Comparison of ENCODE assay signal across 8 mouse cellular contexts in the genomic region with DNA sequence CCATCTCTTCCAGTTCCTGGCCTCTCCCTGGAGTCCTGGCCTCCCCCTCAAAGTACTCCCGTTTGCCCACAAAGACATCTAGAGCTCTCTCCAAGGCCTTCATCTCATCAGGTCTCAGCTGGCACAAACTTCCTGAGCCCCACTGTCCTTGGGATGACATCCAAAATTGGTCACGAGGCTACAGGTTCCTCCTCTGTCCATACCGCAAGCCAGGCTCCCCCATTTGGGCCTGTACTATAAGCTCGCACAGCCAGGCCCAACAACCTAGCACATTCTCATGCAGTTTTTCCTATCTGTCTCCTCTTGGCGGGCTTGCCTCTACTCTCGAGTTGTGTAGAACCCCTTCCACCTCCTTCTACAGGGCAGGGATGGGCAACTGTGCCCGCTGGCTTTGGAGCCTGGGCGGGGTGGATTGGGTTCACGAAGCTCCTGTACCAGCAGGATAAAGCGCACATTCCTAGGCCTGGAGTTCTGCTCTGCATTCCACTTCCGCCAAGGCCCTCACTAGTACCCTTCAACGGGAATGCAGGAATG. TPM values are rescaled to one million over a fixed set of nuclear protein-coding genes. Genes with fewer than 3 reads are reported as not detected.
DNase-seq lines count a peak whose midpoint lies in the region; ATAC-seq lines count a peak whose summit lies in the region.

No protein-coding gene starts in this region.

- no peaks in the 10 kb centered on the region for H3K9me3 ChIP-seq in embryonic facial prominence, embryonic 14.5 days (ENCODE audit: control insufficient read depth, low read length)
- no peaks in the 10 kb centered on the region for H3K9me3 ChIP-seq in neural tube, embryonic 13.5 days

- peak overlapping the region; percentile 82; the same call in 1 of the 2 replicates for H3K27ac ChIP-seq in embryonic facial prominence, embryonic 14.5 days (replicated peaks; ENCODE audit: low read depth, low read length)
- H3K27ac ChIP-seq in neural tube, embryonic 13.5 days (replicated peaks), result no peak overlapping the region

- ATAC-seq in embryonic facial prominence, embryonic 14.5 days (ENCODE audit: low read depth), result no peak
- ATAC-seq in neural tube, embryonic 13.5 days (ENCODE audit: low read depth), result no peak
- no peak for ATAC-seq in activated CD4-positive, CD25-positive, alpha-beta regulatory T cell, adult 4 months

- H3K27me3 ChIP-seq in embryonic facial prominence, embryonic 14.5 days (replicated peaks; ENCODE audit: control insufficient read depth, insufficient read depth, low read length), result 0 out of 2 replicates have a peak, but pooled peaks cover 5% of the 10 kb centered on the region
- peaks cover 30% of the 10 kb centered on the region for H3K27me3 ChIP-seq in neural tube, embryonic 13.5 days

- WGBS in embryonic facial prominence, embryonic 14.5 days, result 32% methylated on average over 12 of the region's 12 CpGs
- 36% methylated on average over 12 of the region's 12 CpGs for WGBS in neural tube, embryonic 13.5 days

- peak overlapping the region; percentile 85 for H3K4me3 ChIP-seq in embryonic facial prominence, embryonic 14.5 days (ENCODE audit: low read depth, low read length)
- H3K4me3 ChIP-seq in neural tube, embryonic 13.5 days, result peak overlapping the region; percentile 91

- peaks cover 24% of the 10 kb centered on the region for H3K4me1 ChIP-seq in embryonic facial prominence, embryonic 14.5 days (ENCODE audit: control insufficient read depth, insufficient read depth, low read length)
- peaks cover 38% of the 10 kb centered on the region for H3K4me1 ChIP-seq in neural tube, embryonic 13.5 days (replicated peaks)

- H3K36me3 ChIP-seq in embryonic facial prominence, embryonic 14.5 days (ENCODE audit: control insufficient read depth, insufficient read depth, low read length), result peaks cover 12% of the 10 kb centered on the region; the same call in 1 of the 2 replicates
- no peaks in the 10 kb centered on the region for H3K36me3 ChIP-seq in neural tube, embryonic 13.5 days

- H3K4me2 ChIP-seq in embryonic facial prominence, embryonic 14.5 days (ENCODE audit: low read depth, low read length), result peak overlapping the region; percentile 88
- H3K4me2 ChIP-seq in neural tube, embryonic 13.5 days, result peak overlapping the region; percentile 93

- peak overlapping the region; percentile 89; the same call in 1 of the 2 replicates for H3K9ac ChIP-seq in embryonic facial prominence, embryonic 14.5 days (ENCODE audit: low read depth, low read length)
- peak overlapping the region; percentile 90; the same call in 1 of the 2 replicates for H3K9ac ChIP-seq in neural tube, embryonic 13.5 days

- peak; percentile 57 for DNase-seq in kidney, adult 8-10 months
- no peak for DNase-seq in kidney, adult 18-20 months
- no peak for DNase-seq in embryonic facial prominence, embryonic 14.5 days (ENCODE audit: low spot score)
- DNase-seq in kidney, postnatal 25 days, result peak; percentile 63 to 77
- no peak for DNase-seq in yolk sac, embryonic 10.5 days (ENCODE audit: low spot score)
- DNase-seq in gastrocnemius, postnatal 25 days, result no peak

RNA-seq across cellular contexts. Expression of a gene that starts 0.7 kb away (rescaled TPM):
- polyA plus RNA-seq in embryonic facial prominence, embryonic 14.5 days (2014; fragmentation: Nextera tagmentation; extraction: Ambion mirVana), result 13.3 and 14.4 TPM in 2 replicates
- 23.7 and 26.9 TPM in 2 replicates for polyA plus RNA-seq in neural tube, embryonic 13.5 days (2015; fragmentation: Nextera tagmentation; extraction: Ambion mirVana)
- polyA plus RNA-seq in activated CD4-positive, CD25-positive, alpha-beta regulatory T cell, adult 4 months (2017; shearing (Covaris generic)), result 1 to 10 TPM; 2.3 to 2.5 TPM
- total RNA-seq in gastrocnemius, postnatal 25 days (2021), result 1 to 10 TPM; 8.8 to 9.1 TPM

RNA-seq across cellular contexts. Expression of a gene that starts 39.5 kb away (rescaled TPM):
- polyA plus RNA-seq in embryonic facial prominence, embryonic 14.5 days (2014; fragmentation: Nextera tagmentation; extraction: Ambion mirVana), result 12.8 and 13.0 TPM in 2 replicates
- polyA plus RNA-seq in neural tube, embryonic 13.5 days (2015; fragmentation: Nextera tagmentation; extraction: Ambion mirVana), result 6.7 and 8.6 TPM in 2 replicates
- polyA plus RNA-seq in activated CD4-positive, CD25-positive, alpha-beta regulatory T cell, adult 4 months (2017; shearing (Covaris generic)), result 1 to 10 TPM in 1 of 2 experiments, under 1 TPM in 1; 0.50 to 4.7 TPM
- 1 to 10 TPM; 3.5 to 3.9 TPM for total RNA-seq in gastrocnemius, postnatal 25 days (2021)

RNA-seq across cellular contexts. Expression of a gene that starts 42.3 kb away (rescaled TPM):
- 3.7 and 3.8 TPM in 2 replicates for polyA plus RNA-seq in embryonic facial prominence, embryonic 14.5 days (2014; fragmentation: Nextera tagmentation; extraction: Ambion mirVana)
- 2.1 TPM in 2 replicates for polyA plus RNA-seq in neural tube, embryonic 13.5 days (2015; fragmentation: Nextera tagmentation; extraction: Ambion mirVana)
- 1 to 10 TPM; 2.2 to 2.6 TPM for polyA plus RNA-seq in activated CD4-positive, CD25-positive, alpha-beta regulatory T cell, adult 4 months (2017; shearing (Covaris generic))
- total RNA-seq in gastrocnemius, postnatal 25 days (2021), result 1 to 10 TPM; 1.2 to 1.9 TPM

RNA-seq across cellular contexts. Expression of a gene that starts 46.3 kb away (rescaled TPM):
- 76.4 and 84.0 TPM in 2 replicates for polyA plus RNA-seq in embryonic facial prominence, embryonic 14.5 days (2014; fragmentation: Nextera tagmentation; extraction: Ambion mirVana)
- polyA plus RNA-seq in neural tube, embryonic 13.5 days (2015; fragmentation: Nextera tagmentation; extraction: Ambion mirVana), result 73.4 and 101 TPM in 2 replicates
- polyA plus RNA-seq in activated CD4-positive, CD25-positive, alpha-beta regulatory T cell, adult 4 months (2017; shearing (Covaris generic)), result 10 to 100 TPM; 17.3 to 23.5 TPM
- total RNA-seq in gastrocnemius, postnatal 25 days (2021), result 10 to 100 TPM; 63.5 to 69.7 TPM

Comparison
In these comparisons a context has a peak if more than half of its experiments do, and no peak if none do; other contexts are left out.
1. DNase-seq: peak in kidney, adult 8-10 months (2 of 2) and kidney, postnatal 25 days (2 of 2); none in kidney, adult 18-20 months (single experiment), embryonic facial prominence, embryonic 14.5 days (single experiment), yolk sac, embryonic 10.5 days (single experiment) and gastrocnemius, postnatal 25 days (single experiment).